Mouse (Mus musculus): ENCODE measurements at regions not wholly inside any gene's neighbourhood (a gene's known extent, or its start where the extent isn't known, plus 50 kb on each side); places are given as distances from the start of the nearest gene placed in this dataset.

DNA sequence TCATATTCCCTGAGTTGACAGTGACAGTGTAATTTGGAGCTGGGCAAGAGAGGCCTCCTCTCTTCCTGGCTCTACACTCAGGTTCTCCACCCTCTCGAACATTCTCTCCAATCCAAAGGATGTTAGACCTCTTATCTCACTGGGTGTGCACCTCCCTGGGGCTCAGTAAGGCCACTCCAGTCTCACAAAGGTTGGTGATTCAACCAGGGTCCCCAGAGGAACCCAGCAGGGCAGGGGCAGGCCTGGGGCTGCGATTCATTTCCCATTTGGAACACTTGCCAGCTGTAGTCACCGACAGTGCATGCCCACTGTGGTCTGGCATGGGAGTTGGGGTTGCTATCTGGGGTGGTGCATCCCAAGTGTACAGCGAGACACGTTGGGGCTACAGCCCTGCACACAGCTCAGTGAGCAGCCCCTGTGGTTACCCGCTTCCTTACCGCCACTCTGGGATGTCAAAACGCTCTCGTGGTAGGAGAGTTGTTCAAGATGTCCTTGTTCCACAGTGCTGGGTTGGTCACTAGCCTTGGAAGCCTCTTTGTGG lies 94.7 kb upstream of the 1600014C23Rik start:
- peaks cover 10% of the 10 kb centered on the region for H3K4me1 ChIP-seq (replicated peaks)
- no peak overlapping the region for H3K27ac ChIP-seq (replicated peaks)
- no peak overlapping the region for H3K9ac ChIP-seq
- 82% methylated on average over 9 of the region's 9 CpGs for WGBS
- no peak for ATAC-seq (ENCODE audit: low FRiP score, low read depth)
- H3K27me3 ChIP-seq: no peaks in the 10 kb centered on the region
- H3K4me3 ChIP-seq: no peak overlapping the region
- 0 out of 2 replicates have a peak, but pooled peaks cover 13% of the 10 kb centered on the region for H3K9me3 ChIP-seq
- no peak overlapping the region for H3K4me2 ChIP-seq
- H3K36me3 ChIP-seq: no peaks in the 10 kb centered on the region

- H3K4me1 ChIP-seq (replicated peaks): peaks cover 10% of the 10 kb centered on the region
- WGBS: 66% methylated on average over 8 of the region's 8 CpGs
- no peak overlapping the region for H3K4me3 ChIP-seq
- H3K36me3 ChIP-seq: no peaks in the 10 kb centered on the region
- no peaks in the 10 kb centered on the region for H3K9me3 ChIP-seq
- no peak overlapping the region for H3K4me2 ChIP-seq
- no peak overlapping the region for H3K27ac ChIP-seq (replicated peaks)
- ATAC-seq (ENCODE audit: low FRiP score, low read depth): no peak
- H3K9ac ChIP-seq: no peak overlapping the region
- no peaks in the 10 kb centered on the region for H3K27me3 ChIP-seq
Measured at GRCm38 (mm10) chr17:45824977-45825376, 91.3 kb upstream of the 1600014C23Rik start.

- no peaks in the 10 kb centered on the region for H3K27me3 ChIP-seq
- H3K27ac ChIP-seq (replicated peaks): no peak overlapping the region
- H3K9ac ChIP-seq: no peak overlapping the region
- no peak overlapping the region for H3K4me2 ChIP-seq
- H3K36me3 ChIP-seq: no peaks in the 10 kb centered on the region
- ATAC-seq (ENCODE audit: low FRiP score, low read depth): no peak
- no peaks in the 10 kb centered on the region for H3K9me3 ChIP-seq
- peaks cover 10% of the 10 kb centered on the region for H3K4me1 ChIP-seq (replicated peaks)
- WGBS: 91% methylated on average over 5 of the region's 5 CpGs
- no peak overlapping the region for H3K4me3 ChIP-seq
Measured at GRCm38 (mm10) chr17:45823501-45823900, 89.9 kb upstream of the 1600014C23Rik start.

- Histone ChIP-seq H3K9ac (no peak overlapping the region), H3K4me1 (replicated peaks) (peaks cover 10% of the 10 kb centered on the region), H3K4me2 (no peak overlapping the region), H3K4me3 (no peak overlapping the region), H3K9me3 (no peaks in the 10 kb centered on the region), H3K27me3 (no peaks in the 10 kb centered on the region), H3K36me3 (no peaks in the 10 kb centered on the region), H3K27ac (replicated peaks) (no peak overlapping the region)
- no peak for ATAC-seq (ENCODE audit: low FRiP score, low read depth)
- 90% methylated on average over 17 of the region's 17 CpGs for WGBS
Measured at GRCm38 (mm10) chr17:45822427-45822826, 88.8 kb upstream of the 1600014C23Rik start.

GRCm38 (mm10) chr17:45821356-45821755 lies 87.7 kb upstream of the 1600014C23Rik start:
- H3K9ac ChIP-seq: no peak overlapping the region
- ATAC-seq (ENCODE audit: low FRiP score, low read depth): no peak
- H3K4me3 ChIP-seq: no peak overlapping the region
- peaks cover 10% of the 10 kb centered on the region for H3K4me1 ChIP-seq (replicated peaks)
- H3K9me3 ChIP-seq: no peaks in the 10 kb centered on the region
- no peaks in the 10 kb centered on the region for H3K27me3 ChIP-seq
- H3K27ac ChIP-seq (replicated peaks): no peak overlapping the region
- H3K4me2 ChIP-seq: no peak overlapping the region
- no peaks in the 10 kb centered on the region for H3K36me3 ChIP-seq
- 87% methylated on average over 7 of the region's 7 CpGs for WGBS

- H3K9ac ChIP-seq: no peak overlapping the region
- H3K4me3 ChIP-seq: no peak overlapping the region
- ATAC-seq (ENCODE audit: low FRiP score, low read depth): no peak
- no peak overlapping the region for H3K27ac ChIP-seq (replicated peaks)
- H3K27me3 ChIP-seq: no peaks in the 10 kb centered on the region
- 90% methylated on average over 8 of the region's 8 CpGs for WGBS
- H3K36me3 ChIP-seq: no peaks in the 10 kb centered on the region
- H3K9me3 ChIP-seq: no peaks in the 10 kb centered on the region
- no peak overlapping the region for H3K4me2 ChIP-seq
- H3K4me1 ChIP-seq (replicated peaks): no peaks in the 10 kb centered on the region
Measured at GRCm38 (mm10) chr17:45819143-45819542, 85.5 kb upstream of the 1600014C23Rik start.

- H3K9me3 ChIP-seq: no peaks in the 10 kb centered on the region
Measured at GRCm38 (mm10) chr17:45816566-45816965, 82.9 kb upstream of the 1600014C23Rik start.

GRCm38 (mm10) chr17:45815833-45816232 lies 82.2 kb upstream of the 1600014C23Rik start:
- Histone ChIP-seq H3K4me3 (no peak overlapping the region), H3K4me2 (no peak overlapping the region), H3K36me3 (no peaks in the 10 kb centered on the region), H3K27ac (replicated peaks) (no peak overlapping the region), H3K9me3 (no peaks in the 10 kb centered on the region), H3K9ac (no peak overlapping the region), H3K4me1 (replicated peaks) (peaks cover 6% of the 10 kb centered on the region; the same call in 1 of the 2 replicates), H3K27me3 (no peaks in the 10 kb centered on the region)
- no peak; the same call in 1 of the 2 replicates for ATAC-seq (ENCODE audit: low FRiP score, low read depth)
- 54% methylated on average over 2 of the region's 2 CpGs for WGBS

More at GRCm38 (mm10) chr17:45816566-45816965, 82.9 kb upstream of the 1600014C23Rik start:
- H3K27me3 ChIP-seq: no peaks in the 10 kb centered on the region
- H3K9ac ChIP-seq: no peak overlapping the region
- no peak overlapping the region for H3K27ac ChIP-seq (replicated peaks)
- H3K4me1 ChIP-seq (replicated peaks): peaks cover 6% of the 10 kb centered on the region; the same call in 1 of the 2 replicates
- no peak overlapping the region for H3K4me3 ChIP-seq
- no peak overlapping the region for H3K4me2 ChIP-seq
- WGBS: 91% methylated on average over 3 of the region's 3 CpGs
- ATAC-seq (ENCODE audit: low FRiP score, low read depth): no peak
- H3K36me3 ChIP-seq: no peaks in the 10 kb centered on the region

GRCm38 (mm10) chr17:45815341-45815740 lies 81.7 kb upstream of the 1600014C23Rik start:
- H3K4me1 ChIP-seq (replicated peaks): peaks cover 6% of the 10 kb centered on the region; the same call in 1 of the 2 replicates
- 46% methylated on average over 7 of the region's 7 CpGs for WGBS
- no peak for ATAC-seq (ENCODE audit: low FRiP score, low read depth)

GRCm38 (mm10) chr17:45814586-45814985 lies 80.9 kb upstream of the 1600014C23Rik start:
- no peak overlapping the region for H3K27ac ChIP-seq (replicated peaks)
- H3K4me3 ChIP-seq: no peak overlapping the region
- no peak overlapping the region for H3K9ac ChIP-seq
- no peaks in the 10 kb centered on the region for H3K9me3 ChIP-seq
- H3K36me3 ChIP-seq: no peaks in the 10 kb centered on the region
- 22% methylated on average over 11 of the region's 11 CpGs for WGBS
- H3K4me1 ChIP-seq (replicated peaks): peaks cover 6% of the 10 kb centered on the region; the same call in 1 of the 2 replicates
- no peak for ATAC-seq (ENCODE audit: low FRiP score, low read depth)
- H3K27me3 ChIP-seq: no peaks in the 10 kb centered on the region
- H3K4me2 ChIP-seq: no peak overlapping the region

More at GRCm38 (mm10) chr17:45815341-45815740, 81.7 kb upstream of the 1600014C23Rik start:
- Histone ChIP-seq H3K27ac (replicated peaks) (no peak overlapping the region), H3K9me3 (no peaks in the 10 kb centered on the region), H3K4me3 (no peak overlapping the region), H3K36me3 (no peaks in the 10 kb centered on the region), H3K27me3 (no peaks in the 10 kb centered on the region), H3K9ac (no peak overlapping the region), H3K4me2 (no peak overlapping the region)

- Histone ChIP-seq H3K4me2 (no peak overlapping the region), H3K4me1 (replicated peaks) (peaks cover 6% of the 10 kb centered on the region; the same call in 1 of the 2 replicates), H3K9me3 (no peaks in the 10 kb centered on the region), H3K9ac (no peak overlapping the region), H3K27ac (replicated peaks) (no peak overlapping the region), H3K36me3 (no peaks in the 10 kb centered on the region), H3K4me3 (no peak overlapping the region), H3K27me3 (no peaks in the 10 kb centered on the region)
- 77% methylated on average over 5 of the region's 5 CpGs for WGBS
- no peak for ATAC-seq (ENCODE audit: low FRiP score, low read depth)
Measured at GRCm38 (mm10) chr17:45813956-45814355, 80.3 kb upstream of the 1600014C23Rik start.

- Histone ChIP-seq H3K36me3 (no peaks in the 10 kb centered on the region), H3K4me3 (no peak overlapping the region), H3K27ac (replicated peaks) (no peak overlapping the region), H3K27me3 (no peaks in the 10 kb centered on the region), H3K9ac (no peak overlapping the region), H3K4me2 (no peak overlapping the region), H3K9me3 (no peaks in the 10 kb centered on the region), H3K4me1 (replicated peaks) (peaks cover 9% of the 10 kb centered on the region)
- WGBS: 83% methylated on average over 9 of the region's 9 CpGs
- no peak for ATAC-seq (ENCODE audit: low FRiP score, low read depth)
Measured at GRCm38 (mm10) chr17:45812289-45812955, 78.8 kb upstream of the 1600014C23Rik start.

All from hindbrain, embryonic 15.5 days (tissue).